Mouse (Mus musculus) kidney, postnatal 36 days (tissue): ENCODE results near the gene Lime1.

Experiments
- DNase-seq, 2 experiments: peaks; one replicate each; pipeline ENCODE4 v3.0.0; 2021 to 2022; ENCODE audit warnings: mixed read lengths in 2 of 2

The Lime1 gene

DNA sequence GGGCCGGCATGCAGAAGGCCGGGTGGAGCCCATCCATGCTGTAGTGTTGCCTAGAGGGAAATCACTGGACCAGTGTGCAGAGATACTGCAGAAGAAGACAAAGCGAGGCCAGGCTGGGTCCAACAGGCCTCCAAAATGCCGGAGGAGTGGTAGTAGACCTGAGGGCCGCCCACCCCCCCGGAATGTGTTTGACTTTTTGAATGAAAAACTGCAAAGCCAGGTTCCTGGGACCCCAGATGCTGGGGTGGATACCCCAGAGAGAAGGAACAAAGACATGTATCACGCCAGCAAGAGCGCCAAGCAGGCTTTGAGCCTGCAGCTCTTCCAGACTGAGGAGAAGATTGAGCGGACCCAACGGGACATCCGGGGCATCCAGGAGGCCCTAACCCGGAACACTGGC is at the start of gene Lime1:
TSS of gene Lime1 (plus strand) at position 301 of the 400 bp plus-strand sequence.
- no peak for DNase-seq

DNA sequence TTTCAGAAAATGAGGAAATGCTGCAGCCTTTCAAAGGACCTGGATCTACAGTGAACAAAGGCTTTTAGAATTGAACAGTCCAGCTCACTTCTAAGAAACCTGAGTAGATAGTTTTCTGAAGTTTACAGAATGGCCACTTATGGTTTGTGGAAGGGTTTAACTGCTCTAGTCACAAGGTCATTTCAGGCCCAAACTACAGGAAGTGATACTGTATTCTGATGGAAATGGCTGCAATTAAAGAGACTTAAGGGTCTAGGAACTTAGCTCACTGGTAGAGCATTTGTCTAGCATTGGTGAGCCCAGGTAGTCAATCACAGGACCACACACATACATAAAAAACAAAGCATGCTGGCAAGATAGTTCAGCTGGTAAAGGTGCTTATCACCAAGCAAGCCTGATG is 47.3 kb upstream of the Lime1 start:
- DNase-seq: no peak

DNA sequence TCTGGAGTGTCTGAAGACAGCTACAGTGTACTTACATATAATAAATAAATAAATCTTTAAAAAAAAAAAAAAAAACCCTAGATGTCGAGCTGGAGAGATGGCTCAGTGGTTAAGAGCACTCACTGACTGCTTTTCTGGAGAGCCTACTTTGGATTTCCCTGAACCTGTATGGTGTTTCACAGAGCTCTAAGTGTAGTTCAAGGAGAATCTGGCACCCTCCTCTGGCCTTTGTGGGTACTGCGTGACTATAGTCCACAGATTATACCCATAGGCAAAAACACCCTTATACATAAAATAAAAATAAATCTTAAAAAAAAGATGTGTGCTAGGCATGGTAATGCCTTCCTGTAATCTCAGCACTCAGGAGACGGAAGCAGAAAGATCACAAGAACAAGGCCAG is 45.9 kb upstream of the Lime1 start:
- DNase-seq: peak; percentile 72 to 88

DNA sequence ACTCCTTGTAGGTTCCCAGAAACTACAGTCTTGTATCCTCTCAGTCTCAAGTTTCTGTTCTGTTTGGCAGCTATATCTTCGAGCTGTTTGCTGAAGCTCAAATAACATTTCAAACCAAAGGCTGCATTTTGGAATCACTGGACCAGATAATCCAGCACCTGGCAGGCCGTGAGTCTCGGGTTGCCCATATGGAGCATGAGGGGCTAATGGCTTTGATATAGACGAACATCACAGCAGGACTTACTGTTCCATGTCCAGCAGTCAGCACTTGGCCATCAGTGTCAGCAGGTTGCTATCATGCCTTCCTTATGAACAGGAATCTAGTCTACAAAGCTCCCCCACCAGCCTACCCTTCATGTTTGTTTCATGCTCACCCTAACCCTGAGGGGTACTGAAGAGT is 39.5 kb upstream of the Lime1 start:
- DNase-seq: no peak

DNA sequence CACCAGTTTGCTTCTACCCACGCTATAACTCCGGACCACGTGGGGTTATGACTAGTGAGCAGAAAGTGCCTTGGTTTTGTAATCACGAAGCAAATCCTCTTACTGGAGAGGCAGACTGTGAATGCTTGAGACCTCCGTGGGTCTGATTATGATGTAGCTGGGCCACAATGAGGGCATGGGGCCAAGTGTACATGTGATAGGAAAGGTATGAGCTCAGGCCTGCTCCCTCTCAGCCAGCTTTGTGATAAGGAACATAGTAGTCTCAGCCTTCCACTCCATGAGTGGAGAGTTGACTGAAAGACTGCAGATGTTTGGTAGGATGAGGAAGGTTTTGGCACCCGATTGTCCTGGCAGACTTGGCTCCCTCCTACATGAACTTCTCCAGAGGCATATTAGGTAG is 37.1 kb upstream of the Lime1 start:
- no peak for DNase-seq

DNA sequence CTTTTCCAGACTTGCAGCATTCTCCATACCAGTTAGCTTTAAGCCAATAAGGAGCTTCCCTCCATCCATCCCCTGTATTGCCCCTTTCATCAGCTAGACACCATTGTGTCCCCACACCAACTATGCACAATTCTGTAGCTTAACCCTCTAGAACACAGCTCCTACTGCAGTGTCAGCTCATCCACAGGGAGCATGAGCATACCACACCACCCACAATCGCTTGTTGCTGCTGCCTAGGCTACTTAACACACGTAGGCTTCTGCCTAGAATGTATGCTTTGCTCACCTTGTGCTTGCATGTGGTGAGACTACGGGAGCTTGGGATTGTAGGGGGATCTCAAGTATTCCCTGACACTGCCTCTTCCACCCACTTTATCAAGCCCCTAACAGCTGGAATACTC is 23.1 kb upstream of the Lime1 start:
- DNase-seq: no peak

DNA sequence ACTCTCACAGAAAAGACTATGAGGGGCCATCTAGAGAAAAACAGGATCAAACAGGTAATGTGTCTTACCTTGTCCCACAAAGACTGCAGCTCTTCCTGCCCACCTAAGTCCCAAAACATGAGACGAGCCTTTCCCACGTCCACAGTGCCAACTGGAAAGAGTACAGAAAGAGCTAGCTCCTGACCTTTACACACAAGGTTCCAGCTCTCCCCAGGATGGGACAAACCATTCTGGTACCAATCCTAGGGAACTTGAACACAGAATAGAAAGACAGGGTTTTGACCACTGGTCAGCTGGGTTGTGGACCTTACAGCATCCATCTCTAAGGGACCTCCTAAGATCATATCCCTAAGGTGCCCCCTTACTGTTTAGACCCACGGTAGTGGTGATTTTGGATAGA is 15.9 kb upstream of the Lime1 start:
- no peak for DNase-seq

DNA sequence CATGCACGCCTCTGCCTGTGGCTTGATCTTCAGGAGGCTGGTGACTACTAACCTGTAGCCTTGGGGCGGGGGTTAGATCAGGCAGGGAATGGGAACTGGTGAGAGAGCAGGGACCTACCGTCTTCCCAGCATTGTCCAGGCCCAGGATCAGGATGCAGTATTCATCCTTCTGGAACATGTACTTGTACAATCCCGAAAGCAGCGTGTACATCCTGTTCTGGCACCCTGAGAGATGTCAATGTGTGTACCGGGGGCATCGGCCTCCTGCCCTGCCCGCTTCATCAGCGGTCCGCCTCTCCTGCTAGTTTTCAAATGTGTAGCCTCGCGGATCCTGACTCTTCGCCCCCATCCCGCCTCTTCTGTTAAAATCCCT is 15.4 kb upstream of the Lime1 start:
- DNase-seq: no peak

DNA sequence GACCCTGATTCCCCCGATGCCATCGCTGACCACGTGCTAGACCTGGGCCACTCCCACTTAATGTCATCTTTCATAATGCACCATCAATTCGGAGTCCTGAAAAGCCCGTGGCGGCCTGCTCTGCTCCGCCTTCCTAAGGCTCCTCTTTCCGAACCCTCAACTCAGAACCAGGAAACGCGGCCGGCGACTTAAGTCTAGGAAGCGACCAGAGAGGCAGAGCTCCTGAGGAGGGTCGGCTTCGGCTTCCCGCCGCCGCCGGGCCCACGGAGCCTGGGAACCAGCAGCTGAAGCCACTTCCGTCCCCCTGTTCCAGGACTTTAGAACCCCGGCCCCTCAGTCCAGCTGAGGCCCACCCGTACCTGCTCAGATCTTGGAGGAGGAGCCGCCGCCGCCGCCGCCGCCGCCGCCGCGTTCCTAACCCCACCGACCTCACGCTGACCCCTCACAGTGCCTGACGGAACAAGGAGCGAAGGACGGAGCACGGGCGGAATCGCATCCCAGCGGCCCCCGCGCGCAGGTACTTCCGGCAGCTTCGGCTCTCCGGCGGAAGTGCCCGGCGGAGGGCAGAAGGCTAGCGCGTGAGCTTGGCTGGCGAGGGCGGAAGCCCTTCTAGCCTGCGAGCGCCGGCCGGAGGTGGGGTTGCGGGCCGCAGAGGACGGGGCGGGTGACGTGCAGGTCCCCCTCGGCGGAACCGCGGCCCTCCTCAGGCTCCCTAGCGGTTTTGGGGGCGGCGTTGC is 14.8 kb upstream of the Lime1 start, which contains the start of the genes Zgpat and Arfrp1:
TSS of gene Zgpat (plus strand) at position 69 of the 737 bp plus-strand sequence.
TSS of gene Arfrp1 (minus strand) at position 545 of the 737 bp plus-strand sequence.
- peak; percentile 92 to 95 for DNase-seq

DNA sequence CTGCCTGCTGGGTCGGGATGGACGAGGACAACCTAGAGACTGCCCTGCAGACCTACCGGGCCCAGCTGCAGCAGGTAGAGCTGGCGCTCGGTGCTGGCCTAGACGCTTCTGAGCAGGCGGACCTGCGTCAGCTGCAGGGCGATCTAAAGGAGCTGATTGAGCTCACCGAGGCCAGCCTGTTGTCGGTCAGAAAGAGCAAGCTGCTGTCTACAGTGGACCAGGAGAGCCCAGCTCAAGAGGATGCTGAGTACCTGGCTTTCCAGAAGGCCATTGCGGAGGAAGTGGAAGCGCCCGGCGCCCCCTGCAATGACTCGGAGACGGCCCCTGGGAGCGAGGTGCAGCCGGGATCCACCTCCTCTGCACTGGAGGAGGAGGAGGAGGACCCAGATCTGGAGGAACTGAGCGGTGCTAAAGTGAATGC is 14.2 kb upstream of the Lime1 start:
- DNase-seq: no peak

DNA sequence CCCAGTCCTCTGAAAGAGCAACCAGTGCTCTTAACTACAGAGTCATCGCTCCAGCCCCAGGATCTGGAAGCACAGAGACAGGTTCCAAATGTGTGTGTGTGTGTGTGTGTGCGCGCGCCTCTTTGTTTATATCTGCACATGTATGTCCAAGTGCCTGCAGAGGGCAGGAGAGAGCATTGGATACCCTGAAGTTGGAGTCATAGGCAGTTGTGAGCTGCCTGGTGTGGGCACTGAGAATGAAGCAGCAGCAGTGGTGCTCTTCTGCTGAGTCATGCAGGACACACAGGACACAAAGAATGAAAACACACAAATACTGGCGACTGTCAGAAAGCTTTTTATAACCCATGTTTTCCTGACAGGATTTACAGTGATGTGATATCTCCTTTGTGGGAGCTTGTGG is 9.9 kb upstream of the Lime1 start:
- DNase-seq: no peak

DNA sequence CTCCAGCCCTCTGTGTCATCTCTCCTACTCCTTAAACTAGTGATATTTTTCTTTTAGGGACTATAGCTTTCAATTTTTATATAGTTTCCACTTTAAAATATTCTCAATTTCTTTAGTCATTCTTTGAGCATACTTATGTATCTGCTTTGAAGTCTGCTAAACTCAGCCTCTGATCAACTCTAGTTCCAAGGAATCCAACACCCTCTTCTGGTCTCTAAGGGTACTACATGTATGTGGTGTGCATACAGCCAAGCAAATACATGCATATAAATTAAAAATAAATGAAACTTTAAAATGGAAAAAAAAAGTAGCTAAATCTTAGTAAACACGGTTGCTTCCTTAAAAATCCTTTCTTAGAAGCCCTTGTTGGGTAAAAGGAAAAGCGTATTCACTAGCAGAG is 4.1 kb upstream of the Lime1 start:
- DNase-seq: no peak

DNA sequence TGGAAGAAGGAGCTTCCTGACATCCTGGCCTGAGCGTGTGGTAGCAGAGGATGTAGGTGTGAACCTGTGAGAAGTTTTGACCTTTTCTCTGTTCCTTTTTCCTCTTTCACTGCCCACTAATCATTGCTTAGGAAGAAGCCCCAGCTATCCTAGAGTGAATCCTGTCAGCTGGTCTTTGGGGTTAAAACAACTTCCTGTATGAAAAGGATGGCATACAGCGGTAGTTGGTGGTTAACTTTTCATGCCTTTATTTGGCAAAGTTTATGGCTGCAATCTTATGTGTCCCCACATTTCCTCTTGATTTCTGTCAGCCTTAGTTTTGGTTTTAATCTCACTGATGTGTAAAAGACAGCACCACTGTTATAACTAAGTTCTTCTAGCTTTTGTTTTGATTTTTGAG is 2.6 kb upstream of the Lime1 start:
- no peak for DNase-seq

DNA sequence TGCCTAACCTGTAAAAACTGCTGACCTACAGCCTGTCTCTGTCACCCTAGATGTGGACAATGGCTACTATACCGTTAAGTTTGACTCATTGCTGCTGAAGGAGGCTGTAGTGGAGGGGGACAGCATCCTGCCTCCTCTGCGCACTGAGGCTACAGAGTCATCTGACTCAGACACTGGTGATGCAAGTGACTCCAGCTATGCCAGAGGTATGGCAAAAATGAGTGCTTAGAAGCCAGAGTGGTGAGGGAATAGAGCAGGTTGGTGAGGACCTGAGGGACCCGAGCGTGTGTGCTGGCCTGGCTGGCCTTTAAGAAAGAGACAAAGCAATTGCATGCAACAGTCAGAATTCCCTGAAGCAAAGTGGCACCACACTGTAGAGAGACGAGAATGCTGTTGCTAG is 1.2 kb upstream of the Lime1 start:
- no peak for DNase-seq

DNA sequence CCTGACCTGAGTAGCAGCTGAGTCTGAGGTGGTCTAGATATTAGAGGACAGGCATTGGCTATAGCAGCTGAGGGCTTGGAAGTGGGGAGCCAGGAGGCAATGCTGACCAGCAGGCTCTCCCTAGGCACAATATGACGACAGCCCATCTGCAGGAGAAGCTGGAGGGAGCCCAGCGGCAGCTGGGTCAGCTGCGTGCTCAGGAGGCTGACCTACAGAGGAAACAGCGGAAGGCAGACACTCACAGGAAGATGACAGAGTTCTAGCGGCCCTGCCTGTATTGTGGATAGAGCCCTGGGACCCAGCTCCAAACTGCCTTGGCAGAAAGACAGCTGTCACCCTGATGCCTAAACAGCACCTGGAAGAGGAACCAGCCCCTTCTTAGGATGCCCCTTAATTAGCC is 373 bp downstream of the Lime1 start:
- DNase-seq: no peak

DNA sequence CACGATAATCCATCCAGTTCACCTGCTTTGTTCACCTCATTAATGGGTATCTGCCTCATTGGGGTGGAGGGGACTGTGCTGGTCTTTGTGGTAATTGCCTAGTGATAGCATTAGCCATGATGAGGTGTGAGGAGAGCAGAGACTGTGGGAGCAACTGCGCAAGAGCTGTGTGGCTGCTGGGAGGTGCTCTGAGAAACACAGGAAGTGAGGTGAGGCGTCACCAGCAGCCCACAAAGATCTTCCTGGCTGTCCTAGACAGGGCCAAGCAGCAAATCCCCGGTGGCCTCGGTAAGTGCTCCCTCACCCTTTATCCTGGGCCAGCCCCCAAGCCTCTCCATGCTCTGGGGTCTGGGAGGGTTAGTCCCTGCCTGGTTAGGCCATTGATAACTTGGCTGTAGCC is 1.2 kb downstream of the Lime1 start:
- DNase-seq: no peak

DNA sequence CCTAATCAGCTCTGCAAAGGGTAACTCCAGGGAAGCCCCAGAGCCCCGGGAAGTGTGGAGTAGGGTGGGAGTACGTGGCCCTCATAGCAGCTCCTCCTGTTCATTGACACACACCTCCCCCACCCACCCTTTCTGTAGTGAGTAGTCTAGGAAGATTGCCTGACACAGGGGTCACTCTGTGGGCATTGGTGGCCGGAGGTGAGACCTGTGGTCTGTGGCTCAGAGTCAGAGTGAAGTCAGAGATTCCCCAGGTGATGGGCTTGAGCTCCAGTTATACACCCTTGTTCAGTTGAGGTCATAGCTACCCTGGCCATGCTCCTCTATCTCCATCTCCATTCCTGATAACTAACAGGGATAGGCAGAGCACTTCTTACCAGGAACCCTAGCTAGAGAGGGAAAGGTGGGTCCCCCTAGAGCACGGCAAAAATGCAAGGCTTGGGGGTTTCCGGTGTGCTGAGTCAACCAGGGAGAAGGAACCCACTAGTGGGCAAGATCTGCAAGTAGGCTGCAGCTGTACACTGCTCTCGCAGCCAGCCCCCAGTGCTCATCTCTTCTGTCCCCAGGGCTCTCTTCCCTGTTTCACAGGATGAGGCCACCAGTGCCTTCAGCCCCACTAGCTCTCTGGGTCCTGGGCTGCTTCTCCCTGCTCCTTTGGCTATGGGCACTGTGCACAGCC is 1.9 kb downstream of the Lime1 start:
- no peak for DNase-seq

DNA sequence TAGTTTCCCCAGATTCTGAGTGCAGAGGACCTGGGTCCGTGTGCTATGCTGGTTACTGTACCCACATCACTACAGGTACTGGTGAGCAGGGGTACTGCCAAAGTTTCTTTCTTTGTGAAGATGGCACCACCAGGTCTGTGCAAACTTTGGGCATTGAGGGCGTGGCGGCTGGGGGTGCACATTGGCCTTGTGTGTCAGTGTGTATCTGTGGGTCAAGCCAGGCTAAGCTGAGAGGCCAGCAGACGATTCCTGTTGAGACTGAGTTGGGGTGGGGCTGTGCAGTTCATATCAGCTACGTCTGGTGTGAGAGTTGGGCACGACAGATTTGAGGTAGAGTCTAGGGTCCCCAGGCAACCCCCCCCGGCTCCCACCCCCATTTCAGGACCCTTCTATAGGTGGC is 4.6 kb downstream of the Lime1 start:
- no peak for DNase-seq

DNA sequence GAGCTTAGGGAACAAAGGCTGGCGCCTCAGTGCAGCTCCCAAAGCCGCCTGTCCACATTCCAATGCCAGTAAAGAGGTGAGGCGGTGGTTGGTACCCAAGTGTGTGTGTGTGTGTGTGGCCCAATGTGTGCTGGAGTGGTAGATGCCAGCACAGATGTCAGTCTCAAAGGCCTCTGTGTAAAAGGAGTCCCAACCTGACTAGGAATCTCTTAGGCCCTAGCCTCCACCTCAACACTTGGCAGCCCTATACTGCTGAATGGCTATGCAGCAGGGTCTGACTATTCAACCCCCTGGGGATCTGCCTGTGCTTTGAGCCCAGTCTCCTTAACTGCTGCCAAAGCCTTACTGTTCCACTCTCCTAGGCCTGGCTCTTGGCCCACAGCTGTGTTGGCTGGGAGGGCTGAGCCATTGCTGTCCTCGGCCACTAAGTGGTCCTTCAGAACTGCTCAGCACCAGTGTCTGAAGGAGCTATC is 5.1 kb downstream of the Lime1 start:
- DNase-seq: peak in 1 of 2 experiments; percentile 30

DNA sequence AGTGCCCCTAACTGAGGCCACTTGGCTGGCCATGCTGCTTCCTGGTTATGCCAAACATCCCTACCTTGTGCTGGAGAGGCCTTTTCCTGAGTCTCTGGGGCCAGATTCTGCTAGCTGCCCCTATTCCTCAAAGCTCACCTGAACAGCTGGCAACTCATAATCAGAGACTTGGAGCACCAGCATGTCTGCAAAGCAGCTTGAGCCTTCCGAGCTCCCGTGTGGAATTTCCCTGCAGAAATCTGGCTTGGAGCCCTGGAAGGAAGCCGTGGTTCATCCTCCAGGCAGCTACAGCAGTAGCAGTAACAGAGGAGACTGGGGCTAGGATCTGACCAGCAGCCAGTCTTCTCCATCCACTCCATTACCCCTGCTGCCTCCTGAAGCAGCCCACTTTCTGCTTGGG is 6.0 kb downstream of the Lime1 start:
- peak in 1 of 2 experiments; percentile 59 for DNase-seq

DNA sequence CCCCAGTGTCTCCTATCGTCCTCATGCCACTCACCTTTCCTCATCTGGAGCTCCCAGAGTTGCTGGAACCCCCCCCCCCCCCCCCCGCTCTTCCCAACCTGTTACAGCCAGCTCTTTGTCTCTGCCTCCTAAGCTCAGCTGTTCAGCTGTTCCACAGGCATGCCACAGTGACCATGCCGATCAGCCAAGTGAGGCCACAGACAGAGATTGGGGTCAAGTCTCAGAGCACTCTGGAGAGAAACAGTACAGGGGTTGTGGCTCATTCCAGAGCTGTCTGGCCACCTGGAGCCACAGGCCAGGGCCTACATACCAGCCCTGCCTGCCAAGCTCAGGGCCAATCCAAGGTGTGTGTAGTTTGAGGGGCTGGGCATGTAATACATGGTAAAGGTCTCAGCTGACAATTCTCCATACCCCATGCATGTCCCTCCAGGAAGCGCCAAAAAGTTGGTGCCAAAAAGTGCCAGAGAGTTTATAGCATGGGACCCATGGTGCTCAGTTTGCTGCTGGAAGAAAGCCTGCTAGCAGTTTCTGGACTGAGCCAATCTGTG is 6.9 kb downstream of the Lime1 start:
- no peak for DNase-seq

DNA sequence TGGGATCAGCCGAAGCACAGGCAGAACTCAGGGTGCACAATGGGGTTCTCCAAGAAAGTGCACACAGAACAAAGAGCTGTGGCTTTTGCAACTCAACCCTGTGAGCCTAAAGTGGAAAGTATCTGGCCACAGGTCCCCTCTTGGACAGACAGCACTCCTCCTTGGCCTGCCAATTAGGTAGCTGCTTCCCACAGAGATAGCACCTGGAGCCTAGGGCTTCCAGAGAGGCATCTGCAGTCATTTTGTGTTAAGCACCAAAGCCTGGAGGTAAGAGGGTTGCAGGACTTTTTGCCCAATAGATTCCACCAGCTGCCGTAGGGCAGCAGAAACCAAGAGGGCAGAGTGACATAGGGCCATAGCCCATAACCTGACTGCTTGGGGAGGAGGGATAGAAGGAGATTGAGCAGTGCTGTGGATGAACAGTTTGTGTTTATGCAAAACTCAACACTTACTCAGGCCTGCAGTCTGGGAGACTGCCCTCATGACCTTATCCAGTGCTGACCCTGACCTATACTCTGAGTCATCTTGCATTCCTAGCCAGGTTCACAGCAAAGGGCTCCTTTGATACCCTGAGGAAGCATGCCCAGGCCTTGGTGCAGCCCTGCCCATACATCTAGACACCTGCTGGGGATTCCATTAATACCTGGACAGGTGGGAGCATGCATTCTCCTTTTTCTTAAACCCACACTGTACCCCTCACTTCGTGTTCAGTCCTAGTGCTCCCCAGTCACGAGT is 10.4 kb downstream of the Lime1 start:
- no peak for DNase-seq

DNA sequence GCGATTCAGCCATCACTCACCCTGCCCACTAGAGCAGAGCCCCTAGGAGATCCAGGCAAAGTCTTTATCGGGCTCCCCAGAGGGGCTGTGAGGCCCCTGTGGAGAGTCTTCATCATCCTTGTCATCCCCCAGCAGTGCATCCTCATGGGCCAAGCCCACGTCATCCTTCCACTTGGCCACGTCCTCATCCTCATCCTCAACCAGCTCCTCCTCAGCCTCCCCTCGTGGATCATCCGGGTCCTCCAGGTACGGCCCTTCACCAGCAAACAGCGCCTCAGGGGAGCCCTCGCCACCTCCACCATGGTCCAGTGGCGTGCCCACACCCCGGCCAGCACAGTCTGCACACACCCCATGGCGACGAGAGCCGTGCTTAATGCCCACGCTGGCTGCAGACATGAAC is 11.1 kb downstream of the Lime1 start:
- no peak for DNase-seq
